Mouse (Mus musculus) embryonic fibroblast, embryonic 13.5 days (primary cell): ENCODE measurements around the gene Rabggtb.

Experiments used
- CTCF ChIP-seq: IDR thresholded peaks from 2 replicates; pipeline ENCODE4 v1.5.1; 2011; ENCODE audit warnings: mild to moderate bottlenecking, control low read depth, low read length, moderate library complexity, borderline replicate concordance; ENCODE audit not compliant: insufficient read depth
- POLR2A ChIP-seq: IDR thresholded peaks from 2 replicates; pipeline ENCODE4 v1.6.1; 2011; ENCODE audit warnings: low read depth, mild to moderate bottlenecking, control low read depth, low read length, moderate library complexity

DNA sequence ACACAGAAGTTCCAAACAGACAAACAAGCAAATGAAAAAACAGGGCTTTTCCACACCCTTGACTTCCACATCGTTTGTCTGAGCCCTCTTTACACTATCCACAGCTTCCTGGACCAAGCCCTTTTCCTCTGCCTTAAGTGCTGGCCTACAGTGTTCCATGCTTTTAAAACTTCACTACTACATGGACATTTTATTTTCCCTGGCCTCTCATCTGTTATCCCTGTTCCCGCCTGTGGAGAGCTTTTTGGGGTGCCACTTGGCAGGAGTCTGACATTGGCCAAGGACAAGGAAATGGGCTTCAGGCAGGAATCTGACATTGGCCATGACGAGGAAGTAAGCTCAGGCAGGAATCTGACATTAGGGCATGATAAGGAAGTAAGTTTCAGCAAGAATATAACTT, 10.2 kb downstream of the Rabggtb start:
- TF ChIP-seq CTCF (no peak), POLR2A (no peak)
